Mouse (Mus musculus): ENCODE measurements around the gene St3gal2. TPM values are rescaled to one million over a fixed set of nuclear protein-coding genes. Genes with fewer than 3 reads are reported as not detected.
A peak's percentile ranks its signal among the peaks of the same experiment; 100 is the strongest.
"Not testable (repeated sequence)": the region's sequence is repeated elsewhere in the genome, so short reads cannot be mapped to it uniquely, and the experiment has no call there.

Gene St3gal2
- total and polyA plus RNA-seq, 3 experiments = 20.2 to 25.9 (median 22.0) TPM

- H3K9ac ChIP-seq (ENCODE audit: low read depth, low read length) = no peak overlapping the region
- peaks cover 3% of the 10 kb centered on the region for H3K4me1 ChIP-seq (ENCODE audit: control insufficient read depth, insufficient read depth, low read length)
- TF ChIP-seq EP300 (IDR thresholded peaks at IDR 0.05; ENCODE audit: insufficient read depth, low read depth, low read length) = no peak
- TF ChIP-seq CTCF (IDR thresholded peaks at IDR 0.05) = no peak
- TF ChIP-seq POLR2A (IDR thresholded peaks at IDR 0.05; ENCODE audit: insufficient read depth, low read depth, low read length) = no peak
- 84% methylated on average over 15 of the region's 15 CpGs for WGBS
- no peaks in the 10 kb centered on the region for H3K36me3 ChIP-seq (ENCODE audit: control insufficient read depth, insufficient read depth, low read length)
- intact Hi-C loops (cut with DNase I) = no loop called here
- DNase-seq = no peak
- H3K27ac ChIP-seq = no peak overlapping the region
- no peaks in the 10 kb centered on the region for H3K27me3 ChIP-seq (ENCODE audit: control insufficient read depth, insufficient read depth, low read length)
- H3K4me3 ChIP-seq = no peak overlapping the region
- no peaks in the 10 kb centered on the region for H3K79me2 ChIP-seq (replicated peaks; ENCODE audit: control insufficient read depth, insufficient read depth, low read length)
Measured at GRCm38 (mm10) chr8:110956619-110957450, 37.1 kb downstream of the St3gal2 start.

DNA sequence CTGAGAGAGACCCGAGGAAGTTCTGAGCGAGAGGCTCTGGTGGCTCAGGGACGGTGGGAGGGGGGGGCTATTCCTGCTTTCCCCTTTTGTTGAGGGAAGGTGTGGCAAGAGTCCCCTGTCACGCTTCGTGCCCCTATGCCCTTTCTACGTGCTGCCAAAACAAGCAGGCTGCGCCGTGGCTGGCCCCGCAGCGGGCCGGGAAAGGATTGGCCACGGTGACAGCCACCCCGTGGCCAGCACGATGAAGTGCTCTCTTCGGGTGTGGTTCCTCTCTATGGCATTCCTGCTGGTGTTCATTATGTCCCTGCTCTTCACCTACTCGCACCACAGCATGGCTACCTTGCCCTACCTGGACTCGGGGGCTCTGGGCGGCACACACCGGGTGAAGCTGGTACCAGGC is 37.7 kb downstream of the St3gal2 start:
- 90% methylated on average over 19 of the region's 19 CpGs for WGBS
- DNase-seq = peak in 1 of 2 experiments; percentile 42
- no peaks in the 10 kb centered on the region for H3K79me2 ChIP-seq (replicated peaks; ENCODE audit: control insufficient read depth, insufficient read depth, low read length)
- peaks cover 3% of the 10 kb centered on the region for H3K4me1 ChIP-seq (ENCODE audit: control insufficient read depth, insufficient read depth, low read length)
- H3K9ac ChIP-seq (ENCODE audit: low read depth, low read length) = no peak overlapping the region
- no peaks in the 10 kb centered on the region for H3K27me3 ChIP-seq (ENCODE audit: control insufficient read depth, insufficient read depth, low read length)
- H3K36me3 ChIP-seq (ENCODE audit: control insufficient read depth, insufficient read depth, low read length) = no peaks in the 10 kb centered on the region
- TF ChIP-seq CTCF (IDR thresholded peaks at IDR 0.05) (peak; percentile 55), POLR2A (IDR thresholded peaks at IDR 0.05; ENCODE audit: insufficient read depth, low read depth, low read length) (no peak)
- no peak overlapping the region for H3K27ac ChIP-seq
- intact Hi-C loops (cut with DNase I) = no loop called here
- H3K4me3 ChIP-seq = no peak overlapping the region

DNA sequence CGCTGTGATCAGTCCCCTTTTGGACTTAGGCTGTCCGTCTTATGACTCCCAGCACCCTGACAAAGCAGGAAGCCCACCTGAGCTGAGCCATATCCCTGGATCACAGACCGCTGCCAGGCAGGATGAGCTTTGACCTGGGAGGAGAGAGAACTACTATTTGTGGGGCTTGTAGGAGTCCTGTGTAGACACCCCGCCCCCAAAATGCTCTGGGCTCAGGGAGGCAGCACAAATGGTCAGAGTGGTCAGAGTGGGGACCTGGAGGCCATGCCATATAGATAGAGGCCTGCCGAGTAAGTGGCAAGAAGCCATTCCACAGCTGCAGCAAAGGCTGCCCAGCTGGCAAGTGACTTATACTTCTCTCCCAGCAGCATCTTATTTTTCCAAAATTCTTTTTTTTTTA is 38.4 kb downstream of the St3gal2 start:
- no peak overlapping the region for H3K4me3 ChIP-seq
- 93% methylated on average over 5 of the region's 5 CpGs for WGBS
- intact Hi-C loops (cut with DNase I) = no loop called here
- TF ChIP-seq POLR2A (IDR thresholded peaks at IDR 0.05; ENCODE audit: insufficient read depth, low read depth, low read length) (no peak), CTCF (IDR thresholded peaks at IDR 0.05) (no peak), EP300 (IDR thresholded peaks at IDR 0.05; ENCODE audit: insufficient read depth, low read depth, low read length) (no peak)
- no peak for DNase-seq
- H3K36me3 ChIP-seq (ENCODE audit: control insufficient read depth, insufficient read depth, low read length) = no peaks in the 10 kb centered on the region
- H3K27ac ChIP-seq = no peak overlapping the region
- no peak overlapping the region for H3K9ac ChIP-seq (ENCODE audit: low read depth, low read length)
- no peaks in the 10 kb centered on the region for H3K79me2 ChIP-seq (replicated peaks; ENCODE audit: control insufficient read depth, insufficient read depth, low read length)
- no peaks in the 10 kb centered on the region for H3K27me3 ChIP-seq (ENCODE audit: control insufficient read depth, insufficient read depth, low read length)
- peaks cover 3% of the 10 kb centered on the region for H3K4me1 ChIP-seq (ENCODE audit: control insufficient read depth, insufficient read depth, low read length)

GRCm38 (mm10) chr8:110958553-110958952 is 38.8 kb downstream of the St3gal2 start:
- intact Hi-C loops (cut with DNase I); H3K4me1 ChIP-seq (ENCODE audit: control insufficient read depth, insufficient read depth, low read length); H3K27ac ChIP-seq; H3K27me3 ChIP-seq (ENCODE audit: control insufficient read depth, insufficient read depth, low read length); H3K9ac ChIP-seq (ENCODE audit: low read depth, low read length); H3K4me3 ChIP-seq; H3K79me2 ChIP-seq (replicated peaks; ENCODE audit: control insufficient read depth, insufficient read depth, low read length); DNase-seq; H3K36me3 ChIP-seq (ENCODE audit: control insufficient read depth, insufficient read depth, low read length): not testable (repeated sequence)
- peak; percentile 24; the same call in 1 of the 2 replicates for TF ChIP-seq CTCF (IDR thresholded peaks at IDR 0.05)
- 91% methylated on average over 7 of the region's 7 CpGs for WGBS

- TF ChIP-seq EP300 (IDR thresholded peaks at IDR 0.05; ENCODE audit: insufficient read depth, low read depth, low read length) = no peak
- no peaks in the 10 kb centered on the region for H3K27me3 ChIP-seq (ENCODE audit: control insufficient read depth, insufficient read depth, low read length)
- intact Hi-C loops (cut with DNase I) = no loop called here
- no peak overlapping the region for H3K4me3 ChIP-seq
- no peak overlapping the region for H3K9ac ChIP-seq (ENCODE audit: low read depth, low read length)
- DNase-seq = no peak
- 92% methylated on average over 12 of the region's 12 CpGs for WGBS
- H3K4me1 ChIP-seq (ENCODE audit: control insufficient read depth, insufficient read depth, low read length) = peaks cover 3% of the 10 kb centered on the region
- H3K79me2 ChIP-seq (replicated peaks; ENCODE audit: control insufficient read depth, insufficient read depth, low read length) = no peaks in the 10 kb centered on the region
- no peak overlapping the region for H3K27ac ChIP-seq
- H3K36me3 ChIP-seq (ENCODE audit: control insufficient read depth, insufficient read depth, low read length) = no peaks in the 10 kb centered on the region
Measured at GRCm38 (mm10) chr8:110959071-110959780, 39.5 kb downstream of the St3gal2 start.

DNA sequence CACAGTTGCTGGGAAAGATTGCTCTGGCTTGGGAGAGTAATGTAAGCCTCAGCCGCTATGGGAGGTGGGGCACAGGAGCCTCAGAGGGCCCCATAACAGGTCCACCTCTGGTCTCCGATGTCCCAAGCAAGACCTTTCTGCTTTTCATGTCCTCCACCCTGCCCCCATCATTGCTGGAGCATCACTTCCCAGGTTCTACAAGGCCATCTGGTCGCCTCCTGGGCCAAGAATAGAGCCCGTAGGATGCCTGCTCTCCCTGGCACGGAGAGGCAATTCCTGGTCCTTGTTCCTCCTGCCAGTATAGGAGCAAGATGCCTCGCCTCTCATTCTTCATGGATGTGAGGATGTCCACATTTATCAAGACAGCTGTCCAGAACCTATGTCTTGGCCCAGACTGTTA is 40.2 kb downstream of the St3gal2 start:
- Histone ChIP-seq H3K27ac (no peak overlapping the region), H3K4me3 (no peak overlapping the region), H3K4me1 (ENCODE audit: control insufficient read depth, insufficient read depth, low read length) (no peaks in the 10 kb centered on the region; the same call in 1 of the 2 replicates), H3K79me2 (replicated peaks; ENCODE audit: control insufficient read depth, insufficient read depth, low read length) (no peaks in the 10 kb centered on the region), H3K9ac (ENCODE audit: low read depth, low read length) (no peak overlapping the region), H3K36me3 (ENCODE audit: control insufficient read depth, insufficient read depth, low read length) (no peaks in the 10 kb centered on the region), H3K27me3 (ENCODE audit: control insufficient read depth, insufficient read depth, low read length) (no peaks in the 10 kb centered on the region)
- 87% methylated on average over 6 of the region's 6 CpGs for WGBS
- no peak for TF ChIP-seq CTCF (IDR thresholded peaks at IDR 0.05)
- TF ChIP-seq POLR2A (IDR thresholded peaks at IDR 0.05; ENCODE audit: insufficient read depth, low read depth, low read length) = no peak
- TF ChIP-seq EP300 (IDR thresholded peaks at IDR 0.05; ENCODE audit: insufficient read depth, low read depth, low read length) = no peak
- intact Hi-C loops (cut with DNase I) = no loop called here
- no peak for DNase-seq
